Mouse (Mus musculus) ES-E14 (cell line): ENCODE data around the gene Polr2j.

ENCODE experiments used
- HCFC1 ChIP-seq: IDR thresholded peaks from 2 replicates; pipeline ENCODE4 v1.6.1; 2012; ENCODE audit warnings: low read length, inconsistent platforms, borderline replicate concordance; ENCODE audit not compliant: insufficient read depth
- MAFK ChIP-seq: IDR thresholded peaks from 2 replicates; pipeline ENCODE4 v1.6.1; 2014; ENCODE audit warnings: mild to moderate bottlenecking, low read depth, low read length, inconsistent platforms; ENCODE audit not compliant: insufficient read depth

DNA sequence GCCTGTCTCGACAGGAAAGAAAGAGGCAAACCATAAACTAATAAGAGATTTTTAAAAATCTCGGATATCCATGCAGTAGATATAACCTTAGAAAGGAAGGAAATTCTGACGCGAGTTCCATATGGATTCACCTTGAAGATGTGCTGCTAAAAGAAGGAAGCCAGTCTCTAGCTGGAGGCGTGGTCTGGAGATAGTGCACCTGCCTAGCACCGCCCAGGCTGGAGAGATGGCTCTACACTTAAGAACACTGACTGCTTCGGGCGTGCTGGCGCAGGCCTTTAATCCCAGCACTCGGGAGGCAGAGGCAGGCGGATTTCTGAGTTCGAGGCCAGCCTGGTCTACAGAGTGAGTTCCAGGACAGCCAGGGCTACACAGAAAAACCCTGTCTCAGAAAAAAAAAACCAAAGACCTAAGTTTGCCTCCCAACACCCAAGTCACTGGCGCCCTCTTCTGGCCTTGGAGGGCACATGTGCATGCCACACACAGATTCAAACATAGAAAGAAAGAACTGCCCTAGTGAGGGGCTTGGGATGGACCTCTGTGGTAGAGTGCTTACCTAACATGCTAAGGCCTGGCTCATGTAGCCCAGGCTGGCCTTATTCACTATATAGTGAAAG, 21.3 kb downstream of the Polr2j start:
- TF ChIP-seq HCFC1 (no peak), MAFK (no peak)
